Mouse (Mus musculus) E14TG2a.4 (cell line): Measurements from ENCODE around the gene Opn4.

Experiments used
- CTCF ChIP-seq: conservative IDR thresholded peaks from 2 replicates; pipeline ENCODE4 v1.5.1; 2014; ENCODE audit warnings: low read length
- NANOG ChIP-seq: IDR thresholded peaks from 2 replicates; pipeline ENCODE4 v1.6.1; 2014; ENCODE audit warnings: borderline replicate concordance, low read length, mixed read lengths

- TF ChIP-seq CTCF (no peak), NANOG (no peak)
Observed at GRCm38 (mm10) chr14:34590017-34590570, 9.8 kb downstream of the Opn4 start.
